In the genomic region with DNA sequence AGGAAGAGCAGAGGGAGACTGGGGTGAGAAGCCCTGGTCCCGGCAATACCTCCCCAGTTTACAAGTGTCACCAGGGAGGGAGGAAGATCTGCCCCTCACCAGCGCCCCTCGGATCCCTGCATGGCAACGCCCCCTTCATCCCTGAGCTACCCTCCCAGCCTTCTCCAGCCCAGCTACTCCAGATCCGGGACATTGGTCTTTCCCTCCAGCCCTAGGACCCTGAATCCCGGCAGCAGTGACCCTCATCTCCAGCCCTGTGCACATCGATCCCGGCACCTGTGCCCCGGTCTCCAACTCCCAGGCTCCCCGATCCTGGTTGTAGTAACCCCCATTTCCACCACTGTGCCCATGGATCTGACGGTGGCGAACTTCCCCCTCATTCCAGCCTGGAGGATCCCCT, we compare ENCODE assay signal across 8 mouse cellular contexts. TPM values are rescaled to one million over a fixed set of nuclear protein-coding genes. Genes with fewer than 3 reads are reported as not detected.
DNase-seq lines count a peak whose midpoint lies in the region; ATAC-seq and TF ChIP-seq lines count a peak whose summit lies in the region.

No protein-coding gene starts in this region.

- H3K27ac ChIP-seq in kidney, embryonic 16.5 days (ENCODE audit: low read length) = peak overlapping the region; percentile 76
- peak overlapping the region; percentile 98 for H3K27ac ChIP-seq in hindbrain, embryonic 13.5 days
- peak overlapping the region; percentile 88 for H3K27ac ChIP-seq in midbrain, embryonic 14.5 days (replicated peaks; ENCODE audit: low read depth, low read length)

- no peaks in the 10 kb centered on the region for H3K9me3 ChIP-seq in kidney, embryonic 16.5 days (ENCODE audit: low read length)
- no peaks in the 10 kb centered on the region for H3K9me3 ChIP-seq in hindbrain, embryonic 13.5 days
- no peaks in the 10 kb centered on the region for H3K9me3 ChIP-seq in midbrain, embryonic 14.5 days (ENCODE audit: control insufficient read depth, low read length)

- H3K27me3 ChIP-seq in kidney, embryonic 16.5 days (ENCODE audit: insufficient read depth, low read length) = no peaks in the 10 kb centered on the region
- no peaks in the 10 kb centered on the region for H3K27me3 ChIP-seq in hindbrain, embryonic 13.5 days
- no peaks in the 10 kb centered on the region for H3K27me3 ChIP-seq in midbrain, embryonic 14.5 days (ENCODE audit: control insufficient read depth, insufficient read depth, low read length)

- peak; percentile 5 for ATAC-seq in kidney, embryonic 16.5 days (ENCODE audit: low FRiP score, low TSS enrichment)
- no peak; the same call in 1 of the 2 replicates for ATAC-seq in hindbrain, embryonic 13.5 days (ENCODE audit: low FRiP score)
- ATAC-seq in midbrain, embryonic 14.5 days (ENCODE audit: low FRiP score, low TSS enrichment) = peak; percentile 31; the same call in 1 of the 2 replicates
- no peak for ATAC-seq in activated CD4-positive, CD25-positive, alpha-beta regulatory T cell, adult 4 months

- no peak for TF ChIP-seq CTCF in brain, embryonic 14.5 days (IDR thresholded peaks at IDR 0.05; ENCODE audit: borderline replicate concordance, extremely low read depth, insufficient read depth, insufficient read length)

- H3K4me2 ChIP-seq in kidney, embryonic 16.5 days (replicated peaks; ENCODE audit: low read depth, low read length) = peak overlapping the region; percentile 84
- H3K4me2 ChIP-seq in hindbrain, embryonic 13.5 days = peak overlapping the region; percentile 95
- H3K4me2 ChIP-seq in midbrain, embryonic 14.5 days (ENCODE audit: low read length) = peak overlapping the region; percentile 92

- peak overlapping the region; percentile 80 for H3K4me3 ChIP-seq in kidney, embryonic 16.5 days (ENCODE audit: low read length)
- peak overlapping the region; percentile 71 for H3K4me3 ChIP-seq in hindbrain, embryonic 13.5 days
- peak overlapping the region; percentile 76 for H3K4me3 ChIP-seq in midbrain, embryonic 14.5 days (replicated peaks; ENCODE audit: low read depth, low read length)

- TF ChIP-seq POLR2A in brain, embryonic 14.5 days (IDR thresholded peaks at IDR 0.05; ENCODE audit: borderline replicate concordance, extremely low read depth, insufficient read depth, insufficient read length, poor library complexity, severe bottlenecking) = no peak

- H3K4me1 ChIP-seq in kidney, embryonic 16.5 days (ENCODE audit: insufficient read depth, low read length) = peaks cover 22% of the 10 kb centered on the region
- peaks cover 41% of the 10 kb centered on the region for H3K4me1 ChIP-seq in hindbrain, embryonic 13.5 days (replicated peaks)
- peaks cover 24% of the 10 kb centered on the region for H3K4me1 ChIP-seq in midbrain, embryonic 14.5 days (ENCODE audit: control insufficient read depth, insufficient read depth, low read length)

- WGBS in kidney, embryonic 16.5 days = 0% methylated on average over 12 of the region's 12 CpGs
- WGBS in hindbrain, embryonic 13.5 days = under 1% methylated on average over 12 of the region's 12 CpGs
- WGBS in midbrain, embryonic 14.5 days = 0% methylated on average over 12 of the region's 12 CpGs

- H3K9ac ChIP-seq in kidney, embryonic 16.5 days (replicated peaks; ENCODE audit: low read length) = peak overlapping the region; percentile 74
- peak overlapping the region; percentile 87 for H3K9ac ChIP-seq in hindbrain, embryonic 13.5 days
- H3K9ac ChIP-seq in midbrain, embryonic 14.5 days (replicated peaks; ENCODE audit: low read length) = peak overlapping the region; percentile 76

- DNase-seq in kidney, adult 11 months = no peak
- peak; percentile 25 for DNase-seq in brain, embryonic 14.5 days (ENCODE audit: low read depth)
- DNase-seq in midbrain, embryonic 14.5 days = peak; percentile 40
- no peak for DNase-seq in yolk sac, embryonic 10.5 days (ENCODE audit: low spot score)
- DNase-seq in spleen, postnatal 4 days (ENCODE audit: low spot score in 2 of 2) = no peak

- H3K36me3 ChIP-seq in kidney, embryonic 16.5 days (ENCODE audit: insufficient read depth, low read length) = no peaks in the 10 kb centered on the region; the same call in 1 of the 2 replicates
- peaks cover 22% of the 10 kb centered on the region for H3K36me3 ChIP-seq in hindbrain, embryonic 13.5 days
- H3K36me3 ChIP-seq in midbrain, embryonic 14.5 days (ENCODE audit: control insufficient read depth, insufficient read depth, low read length) = peaks cover 19% of the 10 kb centered on the region

RNA-seq across cellular contexts. Expression of gene Mvd, which starts 0.4 kb away (rescaled TPM):
- 36.4 and 36.6 TPM in 2 replicates for polyA plus RNA-seq in kidney, embryonic 16.5 days (2015; fragmentation: Nextera tagmentation; extraction: Ambion mirVana)
- 60.8 and 63.9 TPM in 2 replicates for polyA plus RNA-seq in brain, embryonic 14.5 days (2012; rRNA removed)
- 44.7 and 48.2 TPM in 2 replicates for polyA plus RNA-seq in hindbrain, embryonic 13.5 days (2015; fragmentation: Nextera tagmentation; extraction: Ambion mirVana)
- polyA plus RNA-seq in midbrain, embryonic 14.5 days (2014; fragmentation: Nextera tagmentation; extraction: Ambion mirVana) = 47.1 and 60.9 TPM in 2 replicates
- polyA plus RNA-seq in activated CD4-positive, CD25-positive, alpha-beta regulatory T cell, adult 4 months (2017; shearing (Covaris generic)) = 10 to 100 TPM; 14.8 to 15.1 TPM

RNA-seq across cellular contexts. Expression of gene Cyba, which starts 10.1 kb away (rescaled TPM):
- 385 and 421 TPM in 2 replicates for polyA plus RNA-seq in kidney, embryonic 16.5 days (2015; fragmentation: Nextera tagmentation; extraction: Ambion mirVana)
- polyA plus RNA-seq in brain, embryonic 14.5 days (2012; rRNA removed) = 22.3 and 25.7 TPM in 2 replicates
- polyA plus RNA-seq in hindbrain, embryonic 13.5 days (2015; fragmentation: Nextera tagmentation; extraction: Ambion mirVana) = 42.7 and 46.2 TPM in 2 replicates
- 20.2 and 36.2 TPM in 2 replicates for polyA plus RNA-seq in midbrain, embryonic 14.5 days (2014; fragmentation: Nextera tagmentation; extraction: Ambion mirVana)
- 100 to 1,000 TPM; 750 to 796 TPM for polyA plus RNA-seq in activated CD4-positive, CD25-positive, alpha-beta regulatory T cell, adult 4 months (2017; shearing (Covaris generic))

RNA-seq across cellular contexts. Expression of gene Snai3, which starts 17.8 kb away (rescaled TPM):
- 0.75 and 0.77 TPM in 2 replicates for polyA plus RNA-seq in kidney, embryonic 16.5 days (2015; fragmentation: Nextera tagmentation; extraction: Ambion mirVana)
- not detected in 2 replicates for polyA plus RNA-seq in brain, embryonic 14.5 days (2012; rRNA removed)
- polyA plus RNA-seq in hindbrain, embryonic 13.5 days (2015; fragmentation: Nextera tagmentation; extraction: Ambion mirVana) = not detected in 2 replicates
- not detected in 2 replicates for polyA plus RNA-seq in midbrain, embryonic 14.5 days (2014; fragmentation: Nextera tagmentation; extraction: Ambion mirVana)
- 1 to 10 TPM; 3.2 to 5.1 TPM for polyA plus RNA-seq in activated CD4-positive, CD25-positive, alpha-beta regulatory T cell, adult 4 months (2017; shearing (Covaris generic))

RNA-seq across cellular contexts. Expression of gene Il17c, which starts 21.0 kb away (rescaled TPM):
- not detected in 2 replicates for polyA plus RNA-seq in kidney, embryonic 16.5 days (2015; fragmentation: Nextera tagmentation; extraction: Ambion mirVana)
- 0.92 and 0.97 TPM in 2 replicates for polyA plus RNA-seq in brain, embryonic 14.5 days (2012; rRNA removed)
- polyA plus RNA-seq in hindbrain, embryonic 13.5 days (2015; fragmentation: Nextera tagmentation; extraction: Ambion mirVana) = 0.28 TPM in 1 of 2 replicates, not detected in the other
- polyA plus RNA-seq in midbrain, embryonic 14.5 days (2014; fragmentation: Nextera tagmentation; extraction: Ambion mirVana) = not detected in 2 replicates
- polyA plus RNA-seq in activated CD4-positive, CD25-positive, alpha-beta regulatory T cell, adult 4 months (2017; shearing (Covaris generic)) = not detected

RNA-seq across cellular contexts. Expression of gene Rnf166, which starts 33.1 kb away (rescaled TPM):
- polyA plus RNA-seq in kidney, embryonic 16.5 days (2015; fragmentation: Nextera tagmentation; extraction: Ambion mirVana) = 39.3 and 46.0 TPM in 2 replicates
- 59.5 and 80.9 TPM in 2 replicates for polyA plus RNA-seq in brain, embryonic 14.5 days (2012; rRNA removed)
- polyA plus RNA-seq in hindbrain, embryonic 13.5 days (2015; fragmentation: Nextera tagmentation; extraction: Ambion mirVana) = 37.1 and 37.9 TPM in 2 replicates
- polyA plus RNA-seq in midbrain, embryonic 14.5 days (2014; fragmentation: Nextera tagmentation; extraction: Ambion mirVana) = 33.7 and 34.4 TPM in 2 replicates
- polyA plus RNA-seq in activated CD4-positive, CD25-positive, alpha-beta regulatory T cell, adult 4 months (2017; shearing (Covaris generic)) = 10 to 100 TPM; 35.0 to 36.0 TPM

Comparison
In these comparisons a context has a peak if more than half of its experiments do, and no peak if none do; other contexts are left out.
1. ATAC-seq: peak in kidney, embryonic 16.5 days (single experiment) and midbrain, embryonic 14.5 days (single experiment); none in hindbrain, embryonic 13.5 days (single experiment) and activated CD4-positive, CD25-positive, alpha-beta regulatory T cell, adult 4 months (single experiment).
2. DNase-seq: peak in brain, embryonic 14.5 days (single experiment) and midbrain, embryonic 14.5 days (single experiment); none in kidney, adult 11 months (single experiment), yolk sac, embryonic 10.5 days (single experiment) and spleen, postnatal 4 days (0 of 2).
3. Peak in every context shown above with its lines, with median percentiles within 50 percentile points of each other: H3K27ac ChIP-seq, H3K4me2 ChIP-seq, H3K4me3 ChIP-seq and H3K9ac ChIP-seq.